Mouse (Mus musculus): ENCODE data around the gene Prim2. TPM values are rescaled to one million over a fixed set of nuclear protein-coding genes. Genes with fewer than 3 reads are reported as not detected.
"Not testable (repeated sequence)": the region's sequence is repeated elsewhere in the genome, so short reads cannot be mapped to it uniquely, and the experiment has no call there.

Gene Prim2
- polyA plus RNA-seq, 2 experiments from 2014 or later: 24.2 to 31.5 TPM

GRCm38 (mm10) chr1:33649534-33650108 lies 20.0 kb downstream of the Prim2 start:
- no peak for ATAC-seq

- no peak for ATAC-seq
Observed at GRCm38 (mm10) chr1:33649021-33649420, 20.6 kb downstream of the Prim2 start.

GRCm38 (mm10) chr1:33647661-33648060 lies 21.9 kb downstream of the Prim2 start:
- ATAC-seq: no peak

DNA sequence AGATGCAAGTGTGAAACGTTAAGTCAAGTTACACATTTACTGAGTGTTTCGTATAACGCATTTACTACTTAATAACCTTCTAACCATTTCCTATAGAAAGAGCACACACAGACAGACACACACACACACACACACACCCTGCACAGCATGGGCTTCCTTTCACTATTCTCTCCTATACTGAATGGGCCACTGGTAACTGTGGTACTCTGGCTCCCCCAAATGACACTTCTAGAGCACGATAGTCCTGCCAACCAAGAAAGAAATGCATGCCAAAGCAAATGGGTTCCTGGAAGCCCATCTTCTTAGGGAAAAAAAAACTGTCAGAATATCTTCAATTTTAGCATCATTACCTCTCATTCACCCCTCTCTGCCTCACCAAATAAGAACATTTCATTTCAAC lies 22.4 kb downstream of the Prim2 start:
- ATAC-seq: no peak

DNA sequence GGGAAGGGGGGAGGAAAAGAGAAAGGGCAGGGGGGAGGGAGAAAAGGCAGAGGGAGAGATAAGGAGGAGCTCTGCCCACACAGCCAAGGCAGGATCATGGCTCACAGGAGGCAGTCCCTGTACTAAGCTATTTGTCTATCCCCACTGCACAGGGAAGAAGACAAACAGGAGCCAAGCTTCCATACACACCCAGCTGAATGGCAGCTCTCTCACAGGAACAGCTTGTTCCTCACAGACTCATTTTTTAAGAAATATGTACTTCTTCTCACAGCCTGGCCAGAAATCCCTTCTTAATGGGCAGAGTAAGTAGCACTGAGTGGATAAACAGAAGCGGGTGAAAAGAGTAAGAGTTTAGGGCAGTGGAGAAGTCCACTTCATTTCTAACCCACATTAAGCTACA lies 23.9 kb downstream of the Prim2 start:
- ATAC-seq: no peak

DNA sequence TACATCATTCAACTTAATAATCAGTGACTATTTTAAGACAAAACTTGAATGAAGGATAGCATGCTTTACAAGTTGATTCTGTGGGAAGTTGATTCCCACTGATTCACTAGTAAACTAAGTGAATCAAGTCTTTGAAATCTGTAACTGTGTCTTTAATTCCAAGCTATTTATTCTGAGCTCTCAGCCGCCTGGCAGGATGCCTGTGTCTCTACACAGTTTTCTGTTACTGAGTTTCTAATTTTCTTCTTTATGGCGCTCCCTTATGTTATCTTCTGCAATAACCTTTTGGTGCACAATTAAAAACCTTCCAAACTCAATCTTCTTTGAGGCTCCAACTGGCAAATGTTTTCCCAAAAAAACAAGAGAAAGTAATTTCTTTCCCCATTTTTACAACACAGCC lies 28.5 kb downstream of the Prim2 start:
- ATAC-seq: no peak

- ATAC-seq: no peak
Observed at GRCm38 (mm10) chr1:33640089-33640488, 29.5 kb downstream of the Prim2 start.

GRCm38 (mm10) chr1:33639234-33639633 lies 30.4 kb downstream of the Prim2 start:
- no peak for ATAC-seq

- no peak for ATAC-seq
Observed at GRCm38 (mm10) chr1:33637827-33638226, 31.8 kb downstream of the Prim2 start.

GRCm38 (mm10) chr1:33636421-33637195 lies 33.0 kb downstream of the Prim2 start:
- no peak for ATAC-seq

DNA sequence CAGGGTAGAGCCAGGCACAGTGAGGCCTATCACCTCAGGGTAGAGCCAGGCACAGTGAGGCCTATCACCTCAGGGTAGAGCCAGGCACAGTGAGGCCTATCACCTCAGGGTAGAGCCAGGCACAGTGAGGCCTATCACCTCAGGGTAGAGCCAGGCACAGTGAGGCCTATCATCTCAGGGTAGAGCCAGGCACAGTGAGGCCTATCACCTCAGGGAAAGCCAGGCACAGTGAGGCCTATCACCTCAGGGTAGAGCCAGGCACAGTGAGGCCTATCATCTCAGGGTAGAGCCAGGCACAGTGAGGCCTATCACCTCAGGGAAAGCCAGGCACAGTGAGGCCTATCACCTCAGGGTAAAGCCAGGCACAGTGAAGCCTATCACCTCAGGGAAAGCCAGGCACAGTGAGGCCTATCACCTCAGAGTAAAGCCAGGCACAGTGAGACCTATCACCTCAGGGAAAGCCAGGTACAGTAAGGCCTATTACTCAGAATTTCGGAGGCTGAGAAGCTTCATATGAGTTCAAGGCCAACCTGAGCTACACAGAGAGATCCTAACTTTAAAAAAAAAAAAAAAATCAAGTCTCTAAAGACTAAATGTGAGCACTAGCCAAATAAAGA lies 38.5 kb downstream of the Prim2 start:
- not testable (repeated sequence) for ATAC-seq

DNA sequence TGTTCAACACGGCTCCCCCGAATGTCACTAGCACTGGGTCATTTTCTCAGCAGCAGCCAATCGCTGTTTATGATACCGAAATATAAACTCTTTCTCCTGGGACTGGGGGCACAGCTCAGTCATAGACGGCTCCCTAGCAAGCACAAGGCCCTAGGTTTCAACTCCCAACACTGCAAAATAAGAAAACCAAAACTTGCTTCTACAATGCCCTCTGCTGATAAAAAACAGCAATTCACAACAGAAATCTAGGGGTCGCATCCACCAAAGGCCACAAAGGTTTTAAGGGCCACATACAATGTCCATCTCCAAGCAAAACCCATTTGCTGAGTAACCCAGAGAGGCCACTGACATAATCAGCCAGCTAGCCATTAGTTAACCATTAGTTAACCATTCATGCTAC lies 41.8 kb downstream of the Prim2 start:
- ATAC-seq: no peak

GRCm38 (mm10) chr1:33627070-33627469 lies 42.5 kb downstream of the Prim2 start:
- no peak for ATAC-seq

GRCm38 (mm10) chr1:33624900-33625299 lies 44.7 kb downstream of the Prim2 start:
- no peak for ATAC-seq

- ATAC-seq: no peak
Observed at GRCm38 (mm10) chr1:33624441-33624840, 45.2 kb downstream of the Prim2 start.

DNA sequence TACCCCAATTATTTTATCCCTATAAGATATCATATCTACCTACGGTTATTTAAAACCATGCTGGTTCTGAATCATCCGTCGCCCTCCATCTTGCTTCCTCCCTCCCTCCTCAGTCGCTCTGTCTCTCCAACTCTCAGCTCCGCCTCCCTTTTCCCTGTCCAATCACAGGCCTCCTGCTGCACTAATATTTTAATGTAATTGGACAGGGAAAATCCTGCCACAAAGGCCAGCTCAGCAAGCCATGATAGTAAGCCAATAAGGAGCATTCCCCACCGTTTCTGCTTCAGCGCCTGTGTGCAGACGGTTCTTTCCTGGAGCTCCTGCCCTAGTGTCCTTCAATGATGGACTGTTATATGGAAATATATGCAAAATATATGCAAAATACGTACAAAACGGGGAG lies 47.8 kb downstream of the Prim2 start:
- no peak for ATAC-seq

DNA sequence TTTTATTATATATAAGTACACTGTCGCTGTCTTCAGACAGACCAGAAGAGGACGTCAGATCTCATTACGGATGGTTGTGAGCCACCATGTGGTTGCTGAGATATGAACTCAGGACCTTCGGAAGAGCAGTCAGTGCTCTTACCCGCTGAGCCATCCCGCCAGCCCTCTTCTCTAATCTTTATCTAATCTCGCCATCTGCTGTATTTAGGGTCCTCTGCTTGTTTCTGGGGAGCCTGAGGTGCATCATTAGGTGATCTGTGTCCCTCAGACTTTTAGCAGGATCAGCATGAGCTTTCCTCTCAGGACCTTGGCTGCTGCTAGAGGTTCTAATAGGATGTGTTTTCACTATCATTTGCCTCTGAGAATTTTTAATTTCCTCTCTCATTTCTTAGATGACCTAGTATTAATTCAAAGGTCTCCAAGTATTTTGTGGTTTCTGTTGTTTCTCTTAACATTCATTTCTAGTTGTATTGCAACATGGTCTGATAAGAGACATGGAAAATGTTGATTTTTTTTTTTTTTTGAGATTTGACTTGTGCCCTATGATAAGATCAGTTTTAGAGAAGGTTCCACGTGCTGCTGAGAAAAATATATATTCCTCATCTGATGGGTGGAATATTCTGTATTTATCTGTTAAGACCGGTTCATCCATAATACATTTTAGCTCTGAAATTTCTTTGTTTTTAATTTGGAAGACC lies 49.4 kb downstream of the Prim2 start:
- no peak for ATAC-seq

- ATAC-seq: not testable (repeated sequence)
Observed at GRCm38 (mm10) chr1:33616642-33617041, 53.0 kb downstream of the Prim2 start.

- ATAC-seq: no peak
Observed at GRCm38 (mm10) chr1:33612100-33612499, 57.5 kb downstream of the Prim2 start.

DNA sequence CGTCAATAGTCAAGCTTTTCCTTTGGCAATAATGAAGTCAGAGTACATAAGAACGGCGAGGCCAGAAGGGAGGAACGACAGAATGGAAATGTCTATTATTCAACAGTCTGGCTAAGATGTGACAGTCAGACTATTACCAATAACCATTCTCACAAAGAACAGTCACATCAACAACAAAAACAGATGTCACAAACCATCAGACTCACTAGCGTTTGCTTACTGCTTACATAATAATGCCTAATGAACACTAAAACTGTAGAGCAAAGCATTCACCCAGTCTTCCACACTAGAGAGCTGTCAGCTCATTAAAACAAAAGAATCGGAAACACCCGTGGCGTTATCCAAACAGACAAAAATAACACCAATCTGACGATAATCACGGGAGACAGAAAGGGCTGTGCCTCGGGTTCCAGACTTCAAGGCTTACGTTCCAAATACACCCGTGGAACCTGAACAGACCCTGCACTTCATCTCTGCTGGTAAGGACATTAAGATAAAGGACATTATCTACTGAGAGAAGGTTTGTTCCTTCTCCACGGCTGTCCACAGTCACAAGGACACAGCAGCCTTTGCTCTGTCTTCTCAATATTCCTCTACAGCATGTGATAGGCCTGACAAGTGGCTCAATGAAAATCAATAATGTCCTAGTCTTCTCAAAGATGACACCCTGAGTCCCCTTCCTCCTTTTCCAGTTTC lies 59.4 kb downstream of the Prim2 start:
- ATAC-seq: no peak

DNA sequence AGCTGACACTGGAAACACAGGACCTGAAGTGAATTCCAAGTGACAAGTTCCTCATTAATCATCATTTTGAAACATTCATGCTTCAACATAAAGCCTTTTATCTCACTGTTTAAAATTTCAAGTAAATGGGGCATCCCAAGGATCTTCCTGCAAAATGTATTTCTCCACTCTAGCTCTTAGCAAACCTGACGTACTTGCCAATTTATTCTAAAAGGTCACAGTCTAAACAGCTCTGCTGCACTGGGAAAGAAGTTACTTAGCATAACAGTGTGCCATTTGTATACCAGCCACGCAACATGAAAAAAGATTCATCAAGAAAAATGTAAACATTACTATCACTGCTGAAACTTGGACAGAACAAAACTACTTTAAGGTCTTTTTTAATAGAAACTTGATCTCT lies 61.5 kb downstream of the Prim2 start:
- ATAC-seq: no peak

GRCm38 (mm10) chr1:33604087-33604699 lies 65.4 kb downstream of the Prim2 start:
- ATAC-seq: no peak
